Mouse (Mus musculus) limb, embryonic 14.5 days (tissue): ENCODE data around the gene Rbm33. TPM values are rescaled to one million over a fixed set of nuclear protein-coding genes. Genes with fewer than 3 reads are reported as not detected.

Experiments
- ATAC-seq: fragments of 200-750 bp; cut with Nextera tagmentation; 2 replicates; pipeline ENCODE4 v1.8.0; 2017; ENCODE audit warnings: low read depth, moderate number of reproducible peaks, moderate TSS enrichment; ENCODE audit not compliant: low FRiP score
- DNase-seq: peaks from one replicate; pipeline ENCODE4 v3.0.0-alpha.2; 2015; ENCODE audit warnings: low spot score
- H3K27ac ChIP-seq: fragments of 300-500 bp; sonication (generic); replicated peaks from 2 replicates; pipeline ENCODE4 v1.5.1; 2014; ENCODE audit warnings: low read depth, mild to moderate bottlenecking, low read length, moderate library complexity, mixed read lengths
- H3K27me3 ChIP-seq: fragments of 300-500 bp; sonication (generic); 2 replicates; pipeline ENCODE4 v1.6.1; 2014; ENCODE audit warnings: low read length, mixed read lengths; ENCODE audit not compliant: control insufficient read depth, insufficient read depth
- H3K36me3 ChIP-seq: fragments of 300-500 bp; sonication (generic); 2 replicates; pipeline ENCODE4 v1.6.1; 2014; ENCODE audit warnings: mild to moderate bottlenecking, low read length, moderate library complexity, mixed read lengths; ENCODE audit not compliant: control insufficient read depth, insufficient read depth
- H3K4me1 ChIP-seq: fragments of 300-500 bp; sonication (generic); 2 replicates; pipeline ENCODE4 v1.6.1; 2014; ENCODE audit warnings: antibody characterized with exemption, low read length, mixed read lengths; ENCODE audit not compliant: control insufficient read depth, insufficient read depth
- H3K4me2 ChIP-seq: fragments of 300-500 bp; sonication (generic); replicated peaks from 2 replicates; pipeline ENCODE4 v1.6.1; 2014; ENCODE audit warnings: low read depth, mild to moderate bottlenecking, low read length, moderate library complexity; ENCODE audit not compliant: severe bottlenecking
- H3K4me3 ChIP-seq: fragments of 300-500 bp; sonication (generic); replicated peaks from 2 replicates; pipeline ENCODE4 v1.5.1; 2014; ENCODE audit warnings: low read length
- H3K9ac ChIP-seq: fragments of 300-500 bp; sonication (generic); 2 replicates; pipeline ENCODE4 v1.6.1; 2014; ENCODE audit warnings: mild to moderate bottlenecking, low read depth, low read length, moderate library complexity; ENCODE audit not compliant: severe bottlenecking
- H3K9me3 ChIP-seq: fragments of 300-500 bp; sonication (generic); 2 replicates; pipeline ENCODE4 v1.6.1; 2016; ENCODE audit warnings: low read length; ENCODE audit not compliant: control insufficient read depth
- POLR2A ChIP-seq: fragments of 200-500 bp; IDR thresholded peaks from 2 replicates; pipeline ENCODE4 v1.8.0; 2012; ENCODE audit warnings: inconsistent platforms, mild to moderate bottlenecking, moderate library complexity, borderline replicate concordance; ENCODE audit not compliant: insufficient read depth, insufficient read length; ENCODE audit errors: extremely low read depth
- WGBS: fragments of 180-500 bp; shearing (Covaris S2); extraction: QIAGEN DNeasy Blood & Tissue Kit; methylation state at CpG from one replicate; pipeline ENCODE4 v1.1.7; 2014; 5-methylcytosine and 5-hydroxymethylcytosine counted together
- polyA plus RNA-seq, 2 experiments: library from polyadenylated mRNA; depleted of rRNA in 1 of 2; stranded (reverse) in 1 of 2; unstranded in 1 of 2; fragments of >200 nt; fragmentation: Nextera tagmentation in 1 of 2; extraction: Ambion mirVana in 1 of 2; gene quantifications; 2 replicates each; pipeline versions ENCODE4 v1.2.1 to v1.2.3; 2012 to 2014

The Rbm33 gene
- polyA plus RNA-seq, 2 experiments, result 19.3 to 43.9 TPM

DNA sequence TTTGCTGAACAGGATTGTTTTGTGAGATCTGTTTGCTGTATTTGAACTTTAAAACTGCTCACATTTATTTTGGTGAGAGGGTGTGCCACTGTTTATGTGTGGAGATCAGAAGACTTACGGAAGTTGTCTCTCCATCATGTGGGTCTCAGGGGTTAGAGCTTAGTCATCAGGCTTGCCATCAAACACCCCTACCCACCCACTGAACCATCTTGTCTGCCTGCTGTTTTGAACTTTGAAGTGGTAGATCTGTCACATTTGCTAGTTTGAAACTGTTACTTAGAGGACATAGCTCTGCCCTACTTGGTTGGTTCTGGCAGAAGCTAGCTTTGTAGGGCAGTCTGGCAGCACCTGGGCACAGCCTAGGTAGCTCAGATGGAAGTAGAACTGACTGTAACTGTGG lies 85.8 kb downstream of the Rbm33 start:
- no peak for DNase-seq
- no peaks in the 10 kb centered on the region for H3K4me1 ChIP-seq
- no peaks in the 10 kb centered on the region for H3K9me3 ChIP-seq
- no peaks in the 10 kb centered on the region for H3K27me3 ChIP-seq
- TF ChIP-seq POLR2A, result no peak
- ATAC-seq, result no peak
- peaks cover 20% of the 10 kb centered on the region for H3K36me3 ChIP-seq
- H3K27ac ChIP-seq, result no peak overlapping the region
- no peak overlapping the region for H3K4me3 ChIP-seq
- WGBS, result 88% methylated on average over 1 of the region's 1 CpGs
- no peak overlapping the region for H3K4me2 ChIP-seq
- H3K9ac ChIP-seq, result no peak overlapping the region

GRCm38 (mm10) chr5:28406662-28407061 lies 89.7 kb downstream of the Rbm33 start:
- Histone ChIP-seq H3K4me3 (no peak overlapping the region), H3K27ac (no peak overlapping the region), H3K4me2 (no peak overlapping the region), H3K9ac (no peak overlapping the region), H3K36me3 (peaks cover 35% of the 10 kb centered on the region), H3K9me3 (no peaks in the 10 kb centered on the region), H3K4me1 (no peaks in the 10 kb centered on the region), H3K27me3 (no peaks in the 10 kb centered on the region)
- no peak for TF ChIP-seq POLR2A
- ATAC-seq (no peak), DNase-seq (no peak)
- WGBS, result 84% methylated on average over 3 of the region's 3 CpGs

DNA sequence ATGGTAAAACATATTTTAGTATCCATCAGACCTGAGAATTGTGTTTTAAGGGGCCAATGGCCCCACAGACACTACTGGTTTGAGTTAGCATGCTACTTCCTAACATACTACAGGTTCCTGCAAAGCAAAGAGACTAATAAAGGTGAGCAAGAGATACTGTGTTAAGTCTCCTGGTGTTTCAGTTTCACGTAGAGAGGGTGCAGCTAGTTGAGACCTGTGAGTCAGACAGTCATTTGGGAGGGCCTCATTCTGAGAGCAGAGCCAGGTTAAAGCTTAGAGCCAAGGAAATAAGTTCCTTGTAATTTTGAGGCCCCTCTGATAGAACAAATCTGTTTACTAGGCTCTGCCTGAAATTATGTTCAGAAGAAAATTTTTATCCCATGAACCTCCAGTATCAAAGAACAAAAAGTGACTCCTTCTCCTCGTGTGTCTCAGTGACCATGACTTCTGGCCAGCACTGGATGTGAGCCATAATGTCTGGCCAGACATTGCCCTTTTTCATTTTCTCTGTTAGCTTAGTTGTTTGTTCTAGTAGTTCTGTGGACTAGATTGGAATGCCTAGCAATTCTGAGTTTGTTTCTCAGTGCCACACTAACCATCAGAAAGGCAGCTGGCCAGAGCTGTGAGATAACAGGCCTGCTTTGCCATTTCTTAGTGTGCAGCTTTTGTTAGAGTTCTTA lies 95.2 kb downstream of the Rbm33 start:
- H3K9ac ChIP-seq, result no peak overlapping the region
- DNase-seq, result no peak
- H3K36me3 ChIP-seq, result peaks cover 85% of the 10 kb centered on the region
- no peak for ATAC-seq
- no peak overlapping the region for H3K4me3 ChIP-seq
- no peak for TF ChIP-seq POLR2A
- 86% methylated on average over 2 of the region's 2 CpGs for WGBS
- H3K27ac ChIP-seq, result no peak overlapping the region
- no peaks in the 10 kb centered on the region for H3K27me3 ChIP-seq
- no peaks in the 10 kb centered on the region for H3K4me1 ChIP-seq
- no peaks in the 10 kb centered on the region for H3K9me3 ChIP-seq
- H3K4me2 ChIP-seq, result no peak overlapping the region

DNA sequence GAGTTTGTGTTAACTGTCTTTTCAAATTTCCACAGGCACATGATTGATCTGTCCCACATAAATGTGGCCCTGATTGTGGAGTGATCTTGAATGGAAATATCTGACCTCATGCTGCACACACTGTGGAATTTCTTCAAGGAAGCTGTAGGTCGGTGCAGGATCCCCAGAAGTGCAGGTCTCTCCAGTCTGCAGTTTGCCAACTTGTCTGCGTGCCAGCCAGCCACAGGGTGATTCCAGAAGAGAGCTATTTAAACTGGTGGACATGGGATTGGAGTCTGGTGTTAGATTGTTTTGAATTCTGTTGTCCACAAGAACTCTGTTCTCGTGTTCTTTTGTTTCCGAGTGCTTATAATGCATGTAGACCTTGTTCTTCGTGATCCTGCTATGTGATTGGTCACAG lies 96.6 kb downstream of the Rbm33 start:
- Histone ChIP-seq H3K9ac (no peak overlapping the region), H3K27ac (no peak overlapping the region), H3K36me3 (peaks cover 93% of the 10 kb centered on the region), H3K9me3 (no peaks in the 10 kb centered on the region), H3K4me2 (no peak overlapping the region), H3K4me1 (no peaks in the 10 kb centered on the region), H3K27me3 (no peaks in the 10 kb centered on the region), H3K4me3 (no peak overlapping the region)
- DNase-seq, result no peak
- ATAC-seq, result no peak
- no peak for TF ChIP-seq POLR2A
- 92% methylated on average over 5 of the region's 5 CpGs for WGBS

DNA sequence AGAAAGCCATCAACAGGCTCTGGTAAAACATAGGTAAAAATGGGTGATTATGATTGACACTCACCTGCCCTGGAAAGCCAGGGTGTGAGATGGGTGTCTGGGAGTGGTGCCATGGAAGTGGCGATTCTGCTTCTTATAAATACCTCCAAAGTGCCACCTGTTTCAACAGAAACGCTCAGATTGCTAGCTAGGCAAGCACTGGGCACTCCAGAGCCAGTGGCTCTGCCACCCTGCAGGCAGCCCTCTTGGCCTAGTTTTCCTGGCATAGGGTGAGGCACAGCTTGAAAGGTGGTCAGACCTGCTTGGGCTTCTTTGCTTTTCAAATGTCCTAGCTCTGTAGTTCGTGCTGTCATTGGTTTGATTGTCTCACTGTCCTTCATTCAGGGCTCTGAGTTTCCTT lies 97.2 kb downstream of the Rbm33 start:
- peaks cover 92% of the 10 kb centered on the region for H3K36me3 ChIP-seq
- no peaks in the 10 kb centered on the region for H3K9me3 ChIP-seq
- H3K4me1 ChIP-seq, result no peaks in the 10 kb centered on the region
- DNase-seq (no peak), ATAC-seq (no peak)
- no peak overlapping the region for H3K4me3 ChIP-seq
- no peaks in the 10 kb centered on the region for H3K27me3 ChIP-seq
- H3K4me2 ChIP-seq, result no peak overlapping the region
- TF ChIP-seq POLR2A, result no peak
- H3K27ac ChIP-seq, result no peak overlapping the region
- no peak overlapping the region for H3K9ac ChIP-seq
- 83% methylated on average over 3 of the region's 3 CpGs for WGBS
